Mouse (Mus musculus): ENCODE data around the gene Ccdc60.
A peak's percentile ranks its signal among the peaks of the same experiment; 100 is the strongest.
"Not testable (repeated sequence)": the region's sequence is repeated elsewhere in the genome, so short reads cannot be mapped to it uniquely, and the experiment has no call there.

Ccdc60 gene

DNA sequence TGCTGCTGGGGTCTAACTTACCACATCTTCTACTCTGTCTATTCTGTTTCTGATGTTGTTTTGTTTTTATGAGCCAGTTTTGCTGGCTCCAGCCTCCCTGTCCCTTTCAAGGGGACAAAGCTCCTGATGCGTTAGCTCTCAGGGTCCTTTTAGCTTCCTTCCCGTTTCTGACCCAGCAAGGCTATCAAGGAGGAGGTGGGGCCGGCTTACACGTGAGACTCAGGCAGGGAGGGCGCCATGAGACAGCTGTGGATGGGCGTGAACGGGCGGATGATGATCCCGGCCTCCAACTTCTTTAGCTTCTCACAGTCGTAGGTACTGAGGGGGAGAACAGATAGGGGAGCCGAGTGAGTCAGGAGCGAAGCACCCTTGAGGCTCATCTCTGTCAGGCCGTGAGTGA is 108.2 kb downstream of the Ccdc60 start:
- DNase-seq: no peak

DNA sequence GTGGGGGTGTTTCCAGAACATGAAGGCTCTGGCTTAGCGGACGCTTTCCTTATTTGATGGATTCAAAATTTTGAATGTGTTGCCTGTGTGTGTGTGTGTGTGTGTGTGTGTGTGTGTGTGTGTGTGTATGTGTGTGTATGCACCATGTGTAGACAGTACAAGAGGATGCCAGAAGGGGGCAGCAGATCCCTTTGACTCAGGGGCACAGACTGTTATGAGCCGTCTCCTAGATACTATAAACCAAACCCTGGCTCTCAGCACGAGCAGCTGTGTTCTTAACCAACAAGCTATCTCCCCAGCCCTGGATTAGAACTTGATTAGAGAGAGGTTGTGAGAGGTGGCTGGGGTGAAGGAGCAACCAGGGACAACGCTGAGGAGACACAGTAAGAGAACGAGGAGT is 117.1 kb downstream of the Ccdc60 start:
- DNase-seq: no peak

DNA sequence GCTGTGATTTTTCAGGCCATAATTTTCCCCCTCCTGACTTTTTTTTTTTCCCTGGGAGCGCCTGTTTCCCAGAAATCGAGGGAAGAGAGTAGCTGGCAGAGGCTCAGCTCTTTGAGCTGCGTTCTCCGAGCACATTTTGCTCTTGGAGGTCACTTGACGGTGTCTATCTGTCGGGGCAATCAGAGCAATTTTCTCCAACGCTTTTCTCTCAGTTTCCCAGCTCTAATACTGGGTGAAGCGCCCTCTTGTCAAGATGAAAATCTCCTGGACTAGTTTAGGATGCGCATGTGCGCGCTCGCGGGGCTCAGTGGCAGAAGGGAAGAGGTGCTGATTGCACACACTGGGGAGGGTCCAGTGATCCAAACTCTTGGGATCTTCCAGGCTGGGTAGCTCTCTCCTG is 121.8 kb downstream of the Ccdc60 start:
- DNase-seq: no peak

DNA sequence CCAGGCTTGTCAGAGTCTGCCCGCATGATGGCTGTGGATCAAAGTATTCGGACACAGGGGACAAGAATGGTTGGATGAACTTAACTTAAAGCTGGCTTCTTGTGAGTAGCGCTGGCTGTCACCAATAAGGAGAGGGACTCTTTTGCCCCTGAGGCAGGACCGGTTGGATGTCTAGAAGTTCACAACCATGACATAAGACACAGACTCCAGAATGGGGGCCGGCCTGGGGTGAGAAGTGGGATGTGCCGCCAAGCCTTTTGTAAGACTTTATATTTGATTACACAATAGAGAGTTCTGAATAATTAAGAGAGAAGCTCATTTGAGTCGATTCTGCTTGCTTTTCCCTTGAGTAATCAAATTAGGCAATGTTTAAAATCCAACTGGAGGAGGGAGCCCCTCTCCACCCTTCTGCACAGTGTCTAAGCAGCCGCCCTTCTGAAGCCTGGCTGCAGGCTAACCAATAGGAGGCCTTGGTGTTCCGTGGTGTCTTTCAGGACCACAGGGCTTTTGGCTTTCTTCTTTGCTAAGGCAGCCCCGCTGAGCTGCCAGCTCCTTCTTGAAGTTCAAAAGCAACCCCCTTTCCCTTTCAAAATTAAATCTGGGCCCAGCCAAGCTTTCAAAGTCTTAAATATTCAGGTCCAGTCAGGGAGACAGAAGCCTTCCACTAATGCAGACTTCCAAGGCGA is 123.4 kb downstream of the Ccdc60 start:
- DNase-seq: no peak

DNA sequence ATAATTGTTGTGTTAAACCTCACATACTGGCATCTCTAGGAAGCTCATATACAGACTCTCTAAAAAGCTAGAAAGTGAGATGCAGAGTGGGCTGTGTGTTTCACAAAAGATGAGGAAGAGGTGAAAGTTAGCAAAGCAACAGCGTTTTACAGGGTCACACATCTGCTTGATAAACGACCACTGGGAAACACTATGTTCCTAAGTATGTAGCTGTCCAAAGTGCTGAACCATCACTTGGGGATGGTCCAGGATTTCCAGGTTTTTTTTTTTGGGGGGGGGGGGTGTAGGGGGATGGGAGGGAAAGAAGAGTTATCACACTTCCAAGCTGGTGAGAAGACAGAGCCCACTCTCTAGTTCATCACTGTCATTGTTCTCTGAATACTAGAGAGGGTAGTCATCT is 134.0 kb downstream of the Ccdc60 start:
- no peak for DNase-seq

DNA sequence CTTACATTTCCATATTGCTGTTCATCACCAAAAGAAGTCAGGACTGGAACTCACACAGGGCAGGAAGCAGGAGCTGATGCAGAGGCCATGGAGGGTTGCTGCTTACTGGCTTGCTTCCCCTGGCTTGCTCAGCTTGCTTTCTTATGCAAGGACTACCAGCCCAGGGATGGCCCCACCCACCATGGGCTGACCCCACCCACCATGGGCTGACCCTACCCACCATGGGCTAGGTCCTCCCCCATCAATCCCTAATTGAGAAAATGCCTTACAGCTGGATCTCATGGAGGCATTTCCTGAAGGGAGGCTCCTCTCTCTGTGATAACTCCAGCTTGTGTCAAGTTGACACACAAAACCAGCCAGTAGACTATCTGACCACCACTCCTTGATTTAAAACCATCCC is 142.3 kb downstream of the Ccdc60 start:
- DNase-seq: not testable (repeated sequence)

DNA sequence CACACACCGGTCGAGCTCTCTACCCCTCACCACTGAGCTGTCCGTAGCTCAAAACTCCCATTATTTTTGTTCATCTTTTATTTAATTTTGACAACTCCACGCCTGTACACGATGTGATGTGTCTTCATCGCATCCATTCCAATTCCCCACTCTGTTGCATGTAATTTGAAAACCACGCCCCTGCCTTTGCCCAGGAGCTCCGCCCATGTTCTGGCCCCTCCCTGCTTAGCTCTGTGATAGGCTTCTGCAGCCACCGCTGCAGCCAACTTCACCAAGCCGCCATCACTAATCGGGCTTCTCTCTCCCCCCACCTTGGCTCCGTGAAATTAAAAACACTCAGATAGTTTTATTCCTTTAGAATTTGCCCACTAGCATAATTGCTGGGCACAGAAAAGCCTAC is 144.1 kb downstream of the Ccdc60 start:
- DNase-seq: no peak

DNA sequence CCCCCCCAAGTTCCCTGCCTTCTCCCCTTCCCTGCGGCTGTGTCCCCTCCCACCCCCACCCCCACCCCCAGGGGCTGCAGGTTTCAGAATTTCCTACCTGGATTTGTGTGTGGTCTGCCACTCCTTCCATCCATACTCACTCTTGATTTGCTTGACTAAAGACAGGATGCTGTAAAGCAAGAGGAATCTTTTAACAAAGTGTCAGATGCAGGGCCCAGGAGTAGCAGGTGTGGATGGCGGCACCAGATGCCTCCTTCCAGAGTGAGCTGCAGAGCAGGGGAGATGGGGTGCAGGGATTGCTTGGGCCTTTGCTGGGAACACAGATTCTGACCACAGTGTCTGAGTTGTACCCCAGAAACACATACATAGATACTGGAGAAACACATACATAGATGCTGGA is 148.1 kb downstream of the Ccdc60 start:
- DNase-seq: no peak

DNA sequence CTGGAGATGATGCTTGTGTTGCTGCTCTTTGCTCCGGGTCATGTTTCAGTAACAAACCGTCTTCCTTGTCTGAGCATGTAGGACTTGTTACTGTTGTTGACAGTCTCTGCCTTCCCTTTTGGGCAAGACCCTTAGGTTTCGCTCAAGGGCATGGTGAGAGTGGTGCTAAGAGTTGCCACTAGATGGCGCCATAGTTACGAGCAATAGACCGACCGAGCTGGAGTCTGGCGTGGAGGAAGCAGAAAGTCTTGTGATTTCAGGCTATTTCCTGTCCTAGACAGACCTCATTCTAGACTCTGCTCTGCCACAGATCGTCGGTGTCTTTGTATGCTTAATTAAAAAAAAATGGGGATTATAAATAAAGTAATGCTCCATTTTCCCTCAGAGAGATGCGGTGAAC is 165.4 kb downstream of the Ccdc60 start:
- peak; percentile 66 for DNase-seq

DNA sequence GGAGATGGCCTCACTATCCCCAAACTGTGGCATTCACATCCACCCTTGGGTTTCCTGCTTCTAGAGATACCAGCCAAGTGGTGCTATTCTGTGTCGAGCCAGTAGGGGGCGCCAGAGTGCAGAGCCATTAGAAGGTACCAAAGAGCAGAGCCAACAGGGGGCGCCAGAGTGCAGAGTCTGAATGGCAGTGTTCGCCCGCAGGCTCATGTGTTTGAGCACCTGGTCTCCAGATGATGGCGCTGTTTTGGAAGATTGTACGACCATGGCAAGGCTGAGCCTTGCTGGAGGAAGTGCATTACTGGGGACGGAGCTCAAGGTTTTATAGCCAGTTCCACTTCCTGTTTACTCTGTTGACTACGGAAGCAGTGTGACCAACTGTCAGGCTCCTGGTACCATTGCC is 172.2 kb downstream of the Ccdc60 start:
- peak; percentile 12 for DNase-seq

DNA sequence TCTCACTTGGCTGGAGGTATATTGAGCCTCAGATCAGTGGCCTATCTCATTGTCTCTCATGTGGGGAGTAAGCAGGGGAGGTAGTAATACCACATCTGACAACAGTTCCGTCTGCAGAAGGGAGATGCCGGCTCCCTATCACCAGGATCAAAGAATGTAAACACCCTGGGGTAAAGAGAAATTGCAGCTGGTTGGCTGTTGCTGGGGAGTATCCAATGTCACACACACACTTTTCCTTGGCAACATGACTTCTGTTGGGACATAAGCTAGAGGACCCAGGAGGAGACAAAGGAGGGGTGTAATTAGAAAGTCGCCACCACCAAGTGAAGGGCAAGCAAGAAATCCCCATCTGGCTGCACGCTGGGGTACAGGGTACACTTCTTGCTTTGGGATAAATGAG is 172.7 kb downstream of the Ccdc60 start:
- DNase-seq: no peak

DNA sequence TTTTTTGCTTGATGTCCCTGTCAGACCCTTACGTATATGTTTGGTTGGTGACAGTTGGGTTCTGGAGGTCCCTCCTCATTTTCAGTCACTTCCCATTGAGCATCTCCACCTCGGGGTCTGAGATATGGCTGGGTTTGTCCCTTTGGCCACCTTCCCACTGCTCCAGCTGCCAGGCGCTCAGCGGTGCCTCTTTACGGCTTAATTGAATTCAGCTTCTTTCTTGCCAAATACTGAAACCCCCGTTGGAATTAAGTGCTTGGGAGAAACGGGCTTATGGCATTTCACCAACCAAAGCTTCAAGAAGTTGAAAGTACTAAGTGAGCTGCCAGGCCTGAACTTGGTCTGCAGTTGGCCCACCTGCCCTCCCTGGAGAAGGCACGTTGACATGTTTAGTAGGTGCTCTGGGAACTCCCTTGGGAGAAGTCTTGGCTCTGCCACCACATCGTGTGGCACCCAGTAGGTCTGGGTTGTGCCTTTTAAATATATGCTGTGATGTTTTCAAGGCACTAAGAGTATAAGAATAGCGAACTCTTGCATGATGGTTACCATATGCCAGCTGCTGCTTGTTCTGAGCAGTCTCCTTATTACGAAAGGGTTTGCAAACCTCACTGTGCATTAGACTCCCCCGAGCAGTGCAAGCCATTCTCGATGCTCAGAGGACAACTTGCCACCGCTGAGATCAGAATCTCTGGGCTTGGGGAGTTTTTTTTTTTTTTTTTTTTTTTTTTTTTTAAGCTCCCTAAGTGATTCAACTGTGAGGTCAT is 173.5 kb downstream of the Ccdc60 start:
- DNase-seq: no peak

DNA sequence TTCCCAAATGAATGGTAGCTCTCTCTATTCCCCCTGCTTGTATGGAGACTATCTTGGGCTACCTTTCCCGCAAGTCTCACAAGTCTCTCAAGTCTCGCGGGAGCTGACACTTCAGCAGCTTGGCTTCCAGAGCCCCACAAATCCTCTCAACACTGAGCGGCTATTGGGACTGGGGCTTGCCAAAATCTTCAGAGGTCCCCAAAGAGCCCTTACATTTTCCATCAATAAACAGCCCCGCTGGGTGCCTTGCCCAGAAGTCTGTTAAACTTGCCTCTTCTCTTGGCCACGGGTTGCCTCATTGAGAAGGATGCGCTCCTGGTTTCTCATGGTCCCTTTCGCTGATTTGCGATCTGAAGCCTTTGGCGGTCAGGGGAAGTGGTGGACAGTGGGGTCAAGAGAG is 180.1 kb downstream of the Ccdc60 start:
- DNase-seq: no peak

DNA sequence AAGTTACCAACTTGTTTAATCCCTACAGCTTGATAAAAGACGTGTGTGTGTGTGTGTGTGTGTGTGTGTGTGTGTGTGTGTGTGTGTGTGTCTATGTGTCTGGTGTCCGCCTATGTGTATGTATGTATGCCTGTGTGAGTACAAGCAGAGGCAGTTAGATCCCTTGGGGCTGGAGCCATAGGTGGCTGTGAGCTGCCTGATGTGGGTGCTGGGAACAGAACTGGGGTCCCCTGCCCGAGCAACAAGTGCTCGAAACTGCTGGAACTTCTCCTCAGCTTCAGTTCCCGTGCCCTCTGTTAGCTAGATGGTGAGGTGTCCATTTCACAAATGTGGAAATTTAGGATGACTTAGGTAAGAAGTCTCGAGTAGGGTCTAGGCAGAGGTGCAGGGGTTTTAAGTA is 204.6 kb downstream of the Ccdc60 start:
- DNase-seq: no peak

DNA sequence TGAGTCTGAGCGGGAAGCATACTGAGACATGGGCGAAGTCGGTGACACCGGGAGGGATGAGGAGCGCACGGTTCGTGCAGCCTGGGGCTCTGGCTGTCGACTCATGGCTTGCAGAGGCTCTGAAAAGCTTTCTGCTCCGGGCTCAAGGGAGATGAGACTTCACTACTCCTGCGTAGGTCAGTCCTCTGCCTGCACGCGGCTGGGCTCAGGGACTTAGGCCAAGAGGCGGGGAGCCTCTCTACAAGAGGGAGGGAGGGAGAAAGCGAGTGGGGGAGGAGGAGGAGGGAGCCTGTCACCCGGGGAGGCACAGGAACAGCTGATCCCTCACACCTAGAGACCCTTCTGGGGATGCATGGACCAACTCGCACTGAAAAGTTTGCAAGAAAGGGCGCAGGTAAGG is 205.7 kb downstream of the Ccdc60 start, which contains the start of gene Tmem233:
Gene Tmem233 (minus strand): TSS at position 164 of the 400 bp plus-strand sequence.
- DNase-seq: no peak

DNA sequence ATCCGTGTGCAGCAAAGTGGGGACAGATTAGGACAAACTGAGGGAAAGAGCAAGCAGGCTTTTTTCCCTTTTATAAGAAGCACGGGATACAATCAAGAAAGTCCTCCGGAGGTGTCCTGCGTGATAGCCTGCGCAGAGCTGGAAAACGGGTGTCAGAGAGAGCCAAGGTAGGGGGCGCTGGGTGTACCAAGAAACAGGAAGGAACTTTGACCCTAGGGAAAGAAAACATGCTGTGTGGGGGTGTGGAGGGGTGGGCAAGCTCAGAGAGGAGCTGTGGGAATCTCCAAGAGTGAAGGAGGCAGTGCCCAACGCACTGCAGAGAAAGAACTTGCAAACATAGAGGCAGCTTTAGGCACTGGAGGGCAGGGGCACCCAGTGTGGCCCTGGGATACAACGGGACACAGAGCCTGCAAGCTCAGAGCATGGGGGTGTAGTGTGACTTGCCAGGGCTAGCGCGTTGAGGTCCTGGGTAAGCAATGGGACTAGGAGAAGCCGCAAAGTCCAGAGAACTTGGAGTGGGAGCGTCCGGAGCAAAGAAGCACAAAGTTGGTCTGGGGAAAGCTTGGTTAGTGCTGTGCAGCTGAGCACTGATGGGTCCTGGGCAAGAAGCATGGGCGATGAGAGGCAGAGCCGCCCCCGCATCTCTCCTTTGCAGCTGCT is 206.4 kb downstream of the Ccdc60 start:
- no peak for DNase-seq

DNA sequence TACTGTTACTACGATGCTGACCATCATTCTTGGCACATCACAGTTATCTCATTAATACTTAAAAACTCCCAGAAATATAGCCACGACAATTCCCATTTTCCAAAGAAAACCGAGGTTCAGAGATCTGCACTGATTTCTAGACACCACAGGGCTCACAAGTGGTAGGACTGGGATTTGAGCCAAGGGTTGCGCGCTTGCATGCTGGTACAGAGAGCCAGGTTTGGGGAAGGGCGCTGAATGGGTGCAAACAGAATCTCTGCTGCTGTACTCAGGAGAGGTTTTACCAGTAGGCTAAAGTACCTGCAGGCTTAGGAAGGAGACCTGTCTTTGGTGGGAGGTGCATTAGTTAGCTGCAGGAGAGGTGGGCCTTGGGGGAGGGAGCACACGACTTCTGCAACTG is 207.2 kb downstream of the Ccdc60 start:
- no peak for DNase-seq

DNA sequence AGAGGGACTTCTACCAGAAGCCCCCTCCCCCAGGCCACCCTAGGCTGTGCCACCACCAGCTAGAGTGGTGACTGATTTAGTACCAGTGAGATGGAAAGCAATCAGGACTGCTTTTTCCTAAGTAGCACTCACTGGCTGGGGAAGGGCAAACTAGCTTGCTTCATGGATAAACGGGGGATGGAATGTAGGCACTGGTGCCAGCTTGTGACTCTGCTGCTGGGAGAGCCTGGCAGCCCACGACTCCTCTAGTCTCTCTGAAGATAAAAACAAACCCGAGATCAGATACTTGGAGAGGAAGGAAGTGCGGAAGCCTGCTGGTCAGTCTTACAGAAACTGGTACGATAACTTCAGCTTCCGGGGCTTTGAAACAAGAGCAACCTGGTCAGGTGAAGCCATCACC is 208.0 kb downstream of the Ccdc60 start:
- no peak for DNase-seq

All from cerebellum, adult 9-11 months (tissue).